Mouse (Mus musculus): ENCODE results near the gene Plekha6. TPM values are rescaled to one million over a fixed set of nuclear protein-coding genes. Genes with fewer than 3 reads are reported as not detected.
A peak's percentile ranks its signal among the peaks of the same experiment; 100 is the strongest.

The Plekha6 gene
- total and polyA plus RNA-seq, 3 experiments = 11.8 to 28.5 TPM; not detected in 1

DNA sequence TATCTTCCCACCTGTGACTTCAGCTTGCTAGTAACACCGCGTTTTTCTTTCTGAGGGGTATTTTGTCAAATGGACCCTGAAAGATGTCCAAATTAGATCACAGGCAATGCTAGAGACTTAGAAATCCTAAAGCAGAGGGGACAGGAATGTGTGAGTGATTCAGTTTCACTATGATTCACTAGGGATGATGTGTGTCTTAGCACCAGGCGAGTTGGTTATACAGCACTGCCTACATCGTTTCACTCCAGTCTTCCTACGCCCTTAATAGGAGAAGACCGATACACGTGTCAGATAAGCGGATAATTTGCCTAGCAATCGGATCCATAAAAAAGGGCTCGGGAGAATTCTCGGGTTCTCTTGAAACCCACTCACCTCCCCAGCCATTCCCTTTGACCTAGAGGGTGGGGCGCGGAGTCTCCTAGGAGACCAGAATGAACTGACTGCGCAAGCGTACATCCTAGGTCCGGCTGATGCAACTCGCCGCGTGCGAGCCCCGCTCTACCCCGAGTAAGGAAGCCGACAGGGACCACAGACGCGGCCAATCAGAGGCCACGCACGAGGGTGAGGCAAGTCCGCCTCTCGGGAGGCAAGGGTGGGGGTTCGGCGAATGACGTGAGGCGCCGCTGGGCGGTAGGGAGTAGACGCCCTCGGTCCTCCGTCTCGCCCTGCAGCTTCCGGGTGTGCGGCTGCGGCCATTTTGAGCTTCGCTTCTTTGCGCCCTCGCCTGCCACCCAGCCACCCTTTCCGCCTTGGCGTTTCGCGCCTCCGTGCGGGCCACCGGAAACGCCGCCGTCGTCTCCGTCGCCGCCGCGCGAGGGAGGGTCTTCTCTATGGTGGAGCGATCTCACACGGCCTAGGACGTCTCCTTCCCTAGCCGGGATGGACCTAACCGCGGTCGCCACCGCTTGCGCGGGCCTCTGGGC, 33.1 kb upstream of the Plekha6 start, which contains the start of gene Ppp1r15b:
Gene Ppp1r15b (plus strand): TSS at position 506 of the 923 bp plus-strand sequence.
- Histone ChIP-seq H3K4me3 (ENCODE audit: control insufficient read depth in 1 of 2, insufficient read depth in 1 of 2, low read depth in 2 of 2, low read length in 2 of 2) (peak within 1 kb of the TSS; percentile 84 to 94), H3K27ac (ENCODE audit: control insufficient read depth, low read depth, low read length) (peak within 1 kb of the TSS; percentile 96), H3K9ac (ENCODE audit: control insufficient read depth, low read depth, low read length, poor library complexity, severe bottlenecking) (peak within 1 kb of the TSS; percentile 97), H3K9me3 (replicated peaks; ENCODE audit: insufficient read depth, low read length) (no peaks in the 10 kb centered on the region), H3K36me3 (ENCODE audit: control insufficient read depth in 1 of 2, insufficient read depth in 2 of 2, low read length in 2 of 2) (peaks cover 2 to 10% of the 10 kb centered on the region in 2 experiments; a peak in 3 of 4 replicates), H3K27me3 (ENCODE audit: control insufficient read depth in 1 of 2, insufficient read depth in 2 of 2, low read length in 2 of 2) (no peaks in the 10 kb centered on the region), H3K4me1 (ENCODE audit: control insufficient read depth in 1 of 2, insufficient read depth in 2 of 2, low read length in 2 of 2) (peaks cover 0 to 2% of the 10 kb centered on the region in 2 experiments; a peak in 2 of 4 replicates), H3K79me2 (ENCODE audit: control insufficient read depth, insufficient read depth, low read length, poor library complexity) (peaks cover 50% of the 10 kb centered on the region)
- TF ChIP-seq EP300 (IDR thresholded peaks at IDR 0.05; ENCODE audit: low read depth in 1 of 2, low read length in 2 of 2) (peak in 1 of 2 experiments; percentile 59; a peak in 2 of 4 replicates), ZNF384 (IDR thresholded peaks at IDR 0.05; ENCODE audit: low read depth, low read length) (no peak), MEF2A (IDR thresholded peaks at IDR 0.05; ENCODE audit: extremely low read depth, insufficient replicate concordance, low read depth, low read length, poor library complexity, severe bottlenecking) (0 out of 2 replicates have a peak, but pooled peaks have one; percentile 37), CTCF (IDR thresholded peaks at IDR 0.05 in 2 of 3, conservative IDR thresholded peaks at IDR 0.05 in 1 of 3; ENCODE audit: control insufficient read depth in 1 of 3, insufficient read depth in 1 of 3, low read depth in 2 of 3, low read length in 3 of 3, poor library complexity in 1 of 3, severe bottlenecking in 1 of 3) (no peak), SMC3 (IDR thresholded peaks at IDR 0.05; ENCODE audit: low read depth, low read length) (no peak), KAT2A (conservative IDR thresholded peaks at IDR 0.05; ENCODE audit: low read depth, low read length) (peak; percentile 63; the same call in 1 of the 2 replicates), TCF12 (IDR thresholded peaks at IDR 0.05; ENCODE audit: low read depth, low read length) (peak; percentile 80; the same call in 1 of the 2 replicates), TBP (IDR thresholded peaks at IDR 0.05; ENCODE audit: low read depth, low read length) (peak; percentile 72; the same call in 1 of the 2 replicates), SIN3A (IDR thresholded peaks at IDR 0.05; ENCODE audit: low read length) (peak; percentile 92), UBTF (IDR thresholded peaks at IDR 0.05; ENCODE audit: borderline replicate concordance, insufficient read depth, low read depth, low read length) (no peak), POLR2AphosphoS2 (IDR thresholded peaks at IDR 0.05; ENCODE audit: low read length) (peak; percentile 75), ZMIZ1 (IDR thresholded peaks at IDR 0.05; ENCODE audit: low read depth, low read length) (peak; percentile 88), MXI1 (IDR thresholded peaks at IDR 0.05; ENCODE audit: low read depth, low read length) (peak; percentile 89), E2F4 (IDR thresholded peaks at IDR 0.05; ENCODE audit: borderline replicate concordance, low read depth, low read length) (peak; percentile 89; the same call in 1 of the 2 replicates), HCFC1 (IDR thresholded peaks at IDR 0.05; ENCODE audit: low read depth, low read length) (peak; percentile 89), POLR2AphosphoS5 (IDR thresholded peaks at IDR 0.05; ENCODE audit: borderline replicate concordance, low read depth, low read length) (no peak), CHD2 (IDR thresholded peaks at IDR 0.05; ENCODE audit: low read length) (no peak), BHLHE40 (IDR thresholded peaks at IDR 0.05; ENCODE audit: borderline replicate concordance, low read depth, low read length) (0 out of 2 replicates have a peak, but pooled peaks have one; percentile 53), ETS1 (IDR thresholded peaks at IDR 0.05; ENCODE audit: low read depth, low read length) (peak; percentile 73), RCOR1 (IDR thresholded peaks at IDR 0.05; ENCODE audit: low read depth, low read length) (peak; percentile 55; the same call in 1 of the 2 replicates), MAZ (IDR thresholded peaks at IDR 0.05; ENCODE audit: low read depth, low read length) (peak; percentile 91), USF1 (IDR thresholded peaks at IDR 0.05; ENCODE audit: low read depth, low read length) (peak; percentile 54), POLR2A (IDR thresholded peaks at IDR 0.05; ENCODE audit: control insufficient read depth in 1 of 2, insufficient read depth in 1 of 2, low read depth in 1 of 2, low read length in 2 of 2, poor library complexity in 1 of 2) (peak in 1 of 2 experiments; percentile 86; a peak in 3 of 4 replicates), ELF1 (IDR thresholded peaks at IDR 0.05; ENCODE audit: low read depth, low read length) (peak; percentile 97), NRF1 (IDR thresholded peaks at IDR 0.05; ENCODE audit: insufficient read depth, low read depth, low read length, poor library complexity, severe bottlenecking) (peak; percentile 74), MAX (IDR thresholded peaks at IDR 0.05; ENCODE audit: low read length) (peak; percentile 98), MYC (IDR thresholded peaks at IDR 0.05; ENCODE audit: low read depth, low read length) (peak; percentile 99), NELFE (IDR thresholded peaks at IDR 0.05; ENCODE audit: low read depth, low read length) (peak; percentile 85), GATA1 (IDR thresholded peaks at IDR 0.05; ENCODE audit: low read depth, low read length) (peak; percentile 14; the same call in 1 of the 2 replicates)
- peak; percentile 98 for DNase-seq (ENCODE audit: low read depth, low spot score)

Data from MEL (cell line).